Comparison of ENCODE assay signal across 27 mouse cellular contexts in genomic region chr10:44143401-44143800, GRCm38 (mm10).
"Had no signal": no experiment of that assay in that cellular context is flagged by ENCODE, and none has a peak within 500 bp of the region (broad histone marks: within the 10 kb centered on the region; RNA-seq: fewer than 3 reads in every experiment).

No protein-coding gene starts in this region.

- DNase-seq: cerebellum, adult 2 months; cerebellum, adult 8-10 months; cerebellum, adult 9-10 months; cerebellum, adult 9-11 months; cerebellum, postnatal 10 days; cerebellum, postnatal 14 days; cerebellum, postnatal 25 days; cerebellum, postnatal 36 days; embryo, embryonic 11 days; forebrain, postnatal 0 days; gastrocnemius, adult 2 months; gastrocnemius, postnatal 10 days; gastrocnemius, postnatal 14 days; gastrocnemius, postnatal 25 days; gastrocnemius, postnatal 36 days; heart, adult 18-20 months had no signal

- H3K9ac ChIP-seq: embryonic facial prominence, embryonic 12.5 days; embryonic facial prominence, embryonic 13.5 days; embryonic facial prominence, embryonic 15.5 days; forebrain, embryonic 12.5 days; forebrain, embryonic 13.5 days; forebrain, embryonic 15.5 days; forebrain, postnatal 0 days had no signal

- H3K4me3 ChIP-seq: embryonic facial prominence, embryonic 10.5 days; embryonic facial prominence, embryonic 12.5 days; embryonic facial prominence, embryonic 13.5 days; embryonic facial prominence, embryonic 15.5 days; erythroblast, embryonic 14.5 days; forebrain, embryonic 10.5 days; forebrain, embryonic 12.5 days; forebrain, embryonic 13.5 days; forebrain, embryonic 15.5 days; gastrocnemius, adult 2 months had no signal

- H3K27me3 ChIP-seq: embryonic facial prominence, embryonic 15.5 days had no signal

- H3K9me3 ChIP-seq: embryonic facial prominence, embryonic 10.5 days; embryonic facial prominence, embryonic 12.5 days; embryonic facial prominence, embryonic 13.5 days; embryonic facial prominence, embryonic 15.5 days; forebrain, embryonic 10.5 days; forebrain, embryonic 12.5 days; forebrain, embryonic 13.5 days; forebrain, embryonic 15.5 days had no signal

- H3K36me3 ChIP-seq: embryonic facial prominence, embryonic 10.5 days; embryonic facial prominence, embryonic 12.5 days; embryonic facial prominence, embryonic 13.5 days; embryonic facial prominence, embryonic 15.5 days; forebrain, embryonic 10.5 days; forebrain, embryonic 12.5 days; forebrain, embryonic 15.5 days had no signal

- ATAC-seq: forebrain, embryonic 13.5 days; forebrain, embryonic 14.5 days; forebrain, embryonic 15.5 days; forebrain, embryonic 16.5 days; forebrain, postnatal 0 days had no signal

- H3K4me2 ChIP-seq: embryonic facial prominence, embryonic 12.5 days; embryonic facial prominence, embryonic 13.5 days; embryonic facial prominence, embryonic 15.5 days; forebrain, embryonic 12.5 days; forebrain, embryonic 13.5 days; forebrain, embryonic 15.5 days had no signal

- H3K27ac ChIP-seq: embryonic facial prominence, embryonic 10.5 days; embryonic facial prominence, embryonic 12.5 days; embryonic facial prominence, embryonic 13.5 days; embryonic facial prominence, embryonic 15.5 days; forebrain, embryonic 10.5 days; forebrain, embryonic 12.5 days; forebrain, embryonic 13.5 days; forebrain, embryonic 15.5 days; gastrocnemius, adult 2 months had no signal
